Mouse (Mus musculus) CH12F3 (cell line): ENCODE results near the gene Lrrc74a.

Experiments used
- in situ Hi-C: fragments of 300-500 bp; cut with MboI; formaldehyde crosslinking; loops from 2 replicates; pipeline ENCODE4 v1.14.3; 2020; ENCODE audit warnings: low sequenced_read_pairs

Gene Lrrc74a

GRCm38 (mm10) chr12:86716962-86717361 is 17.2 kb upstream of the Lrrc74a start:
- in situ Hi-C loops, result no loop called here

- in situ Hi-C loops, result no loop called here
Measured at GRCm38 (mm10) chr12:86719961-86720639, 14.1 kb upstream of the Lrrc74a start.

GRCm38 (mm10) chr12:86721453-86721852 is 12.7 kb upstream of the Lrrc74a start:
- in situ Hi-C loops, result no loop called here

GRCm38 (mm10) chr12:86724300-86724699 is 9.9 kb upstream of the Lrrc74a start:
- in situ Hi-C loops, result no loop called here

GRCm38 (mm10) chr12:86725706-86726105 is 8.5 kb upstream of the Lrrc74a start:
- in situ Hi-C loops, result no loop called here

- in situ Hi-C loops, result no loop called here
Measured at GRCm38 (mm10) chr12:86726120-86726640, 8.0 kb upstream of the Lrrc74a start, which contains the start of gene Angel1. Gene Angel1, minus strand, starts transcription at chr12:86726460.

- in situ Hi-C loops, result no loop called here
Measured at GRCm38 (mm10) chr12:86761036-86761435, 26.9 kb downstream of the Lrrc74a start.

- in situ Hi-C loops, result no loop called here
Measured at GRCm38 (mm10) chr12:86764060-86764459, 29.9 kb downstream of the Lrrc74a start.

- in situ Hi-C loops, result no loop called here
Measured at GRCm38 (mm10) chr12:86766467-86766866, 32.3 kb downstream of the Lrrc74a start.

GRCm38 (mm10) chr12:86767868-86768631 is 33.9 kb downstream of the Lrrc74a start:
- in situ Hi-C loops, result no loop called here

- in situ Hi-C loops, result no loop called here
Measured at GRCm38 (mm10) chr12:86768986-86769580, 34.9 kb downstream of the Lrrc74a start.

- in situ Hi-C loops, result no loop called here
Measured at GRCm38 (mm10) chr12:86769819-86770218, 35.6 kb downstream of the Lrrc74a start.

GRCm38 (mm10) chr12:86770261-86770670 is 36.1 kb downstream of the Lrrc74a start:
- in situ Hi-C loops, result no loop called here

- in situ Hi-C loops, result no loop called here
Measured at GRCm38 (mm10) chr12:86770927-86771326, 36.8 kb downstream of the Lrrc74a start.

- in situ Hi-C loops, result no loop called here
Measured at GRCm38 (mm10) chr12:86771823-86772427, 37.8 kb downstream of the Lrrc74a start.

- in situ Hi-C loops, result no loop called here
Measured at GRCm38 (mm10) chr12:86772551-86772950, 38.4 kb downstream of the Lrrc74a start.

- in situ Hi-C loops, result no loop called here
Measured at GRCm38 (mm10) chr12:86775561-86776280, 41.6 kb downstream of the Lrrc74a start.

GRCm38 (mm10) chr12:86776341-86776860 is 42.2 kb downstream of the Lrrc74a start:
- in situ Hi-C loops, result no loop called here

- in situ Hi-C loops, result no loop called here
Measured at GRCm38 (mm10) chr12:86778531-86778930, 44.4 kb downstream of the Lrrc74a start.
